Mouse (Mus musculus) liver, postnatal 0 days (tissue): ENCODE measurements around the gene Pde11a.

Experiments
- CTCF ChIP-seq: sonication (generic); IDR thresholded peaks from 2 replicates; pipeline ENCODE4 v1.5.1; 2016; ENCODE audit warnings: antibody characterized with exemption, low read depth
- EP300 ChIP-seq: IDR thresholded peaks from 2 replicates; pipeline ENCODE4 v1.6.1; 2016; ENCODE audit warnings: antibody characterized with exemption, low read depth, mild to moderate bottlenecking

- TF ChIP-seq CTCF (no peak), EP300 (no peak)
Observed at GRCm38 (mm10) chr2:76264258-76264657, 74.3 kb downstream of the Pde11a start.
